Mouse (Mus musculus) thymus, postnatal 0 days (tissue): ENCODE measurements at regions not wholly inside any gene's neighbourhood (a gene's known extent, or its start where the extent isn't known, plus 50 kb on each side); places are given as distances from the start of the nearest gene placed in this dataset.

Source experiments
- DNase-seq: peaks from one replicate; pipeline ENCODE4 v3.0.0-alpha.2; 2015; ENCODE audit warnings: low spot score

GRCm38 (mm10) chr19:14191820-14192219, 278.5 kb downstream of the Olfr1505 start:
- no peak for DNase-seq

- DNase-seq = no peak
These were observed 284.5 kb downstream of the Olfr1505 start for GRCm38 (mm10) chr19:14197864-14198263.

- no peak for DNase-seq
These were observed 307.2 kb downstream of the Olfr1505 start for GRCm38 (mm10) chr19:14220507-14220909.

- no peak for DNase-seq
These were observed 311.8 kb downstream of the Olfr1505 start for GRCm38 (mm10) chr19:14225061-14225696.

GRCm38 (mm10) chr19:14225787-14226186, 312.5 kb downstream of the Olfr1505 start:
- DNase-seq = no peak

GRCm38 (mm10) chr19:14226521-14226920, 313.2 kb downstream of the Olfr1505 start:
- DNase-seq = no peak

GRCm38 (mm10) chr19:14243565-14243964, 330.2 kb downstream of the Olfr1505 start:
- DNase-seq = no peak

GRCm38 (mm10) chr19:14246973-14247614, 333.8 kb downstream of the Olfr1505 start:
- no peak for DNase-seq

- DNase-seq = no peak
These were observed 334.6 kb downstream of the Olfr1505 start for GRCm38 (mm10) chr19:14247979-14248378.

- DNase-seq = no peak
These were observed 339.2 kb downstream of the Tle4 start for GRCm38 (mm10) chr19:14258621-14259051.

- DNase-seq = no peak
These were observed 338.6 kb downstream of the Tle4 start for GRCm38 (mm10) chr19:14259223-14259622.

GRCm38 (mm10) chr19:14289331-14289737, 308.5 kb downstream of the Tle4 start:
- no peak for DNase-seq

GRCm38 (mm10) chr19:14290911-14291310, 306.9 kb downstream of the Tle4 start:
- no peak for DNase-seq

GRCm38 (mm10) chr19:14293172-14293571, 304.7 kb downstream of the Tle4 start:
- no peak for DNase-seq

- no peak for DNase-seq
These were observed 296.5 kb downstream of the Tle4 start for GRCm38 (mm10) chr19:14301176-14301943.

GRCm38 (mm10) chr19:14314301-14314700, 283.6 kb downstream of the Tle4 start:
- no peak for DNase-seq

GRCm38 (mm10) chr19:14319677-14320191, 278.1 kb downstream of the Tle4 start:
- no peak for DNase-seq

GRCm38 (mm10) chr19:14325353-14326052, 272.3 kb downstream of the Tle4 start:
- DNase-seq = no peak

GRCm38 (mm10) chr19:14333041-14334012, 264.5 kb downstream of the Tle4 start:
- DNase-seq = no peak

GRCm38 (mm10) chr19:14337025-14337424, 260.8 kb downstream of the Tle4 start:
- no peak for DNase-seq
